ENCODE assay signal across 14 mouse cellular contexts in the genomic region with DNA sequence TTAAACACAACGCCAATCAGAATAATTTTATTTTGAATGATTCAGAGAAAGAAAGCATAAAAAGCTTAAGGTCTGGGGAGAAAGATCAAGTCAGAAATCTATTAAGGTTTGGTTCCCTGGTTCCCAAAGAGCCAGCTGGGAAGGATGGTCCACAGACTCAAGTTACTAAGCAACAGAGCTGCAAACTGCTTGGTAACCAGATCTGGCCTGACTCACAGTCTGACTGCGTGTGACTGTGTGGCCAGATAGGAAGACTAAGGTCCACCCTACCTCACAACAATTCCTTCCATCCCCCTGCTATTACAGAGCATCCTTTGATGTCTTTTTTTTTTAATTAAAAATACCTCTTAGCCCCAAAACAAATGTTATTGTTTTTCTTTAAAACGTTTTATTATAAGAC.
DNase-seq lines count a peak whose midpoint lies in the region; ATAC-seq lines count a peak whose summit lies in the region.
"Had no signal": no experiment of that assay in that cellular context is flagged by ENCODE, and none has a peak within 500 bp of the region (broad histone marks: within the 10 kb centered on the region; RNA-seq: fewer than 3 reads in every experiment).

No protein-coding gene starts in this region.

- no peak for ATAC-seq in forebrain, embryonic 14.5 days
- ATAC-seq in forebrain, embryonic 11.5 days (replicated peaks; ENCODE audit: low FRiP score), result no peak
- ATAC-seq: Patski had no signal

- no peak overlapping the region for H3K27ac ChIP-seq in forebrain, embryonic 14.5 days (ENCODE audit: low read depth, low read length)
- no peak overlapping the region for H3K27ac ChIP-seq in forebrain, embryonic 11.5 days (ENCODE audit: low read depth, low read length)
- H3K27ac ChIP-seq: heart, adult 2 months; liver, embryonic 13.5 days; macrophage had no signal

- WGBS in forebrain, embryonic 14.5 days, result 48% methylated on average over 3 of the region's 3 CpGs
- WGBS in forebrain, embryonic 11.5 days, result 51% methylated on average over 3 of the region's 3 CpGs

- DNase-seq in forebrain, embryonic 14.5 days (ENCODE audit: low spot score), result peak; percentile 43
- DNase-seq in forebrain, embryonic 11.5 days (ENCODE audit: low spot score), result no peak
- DNase-seq in layer of hippocampus, adult 18-20 months (ENCODE audit: low spot score in 2 of 2), result peak; percentile 34 to 59
- no peak for DNase-seq in layer of hippocampus, adult 9-10 months (ENCODE audit: low spot score)
- peak; percentile 58 for DNase-seq in NIH3T3 (ENCODE audit: low read depth)
- DNase-seq in layer of hippocampus, adult 9-11 months, result peak; percentile 35
- no peak for DNase-seq in urinary bladder, postnatal 10 days (ENCODE audit: low spot score)
- DNase-seq in adrenal gland, adult (ENCODE audit: inconsistent age in 2 of 2, low spot score in 1 of 2), result no peak
- DNase-seq: adrenal gland, adult 8-10 months; heart, adult 2 months; kidney, adult 8-10 months; liver, embryonic 13.5 days had no signal

- no peak overlapping the region for H3K4me3 ChIP-seq in forebrain, embryonic 14.5 days (ENCODE audit: low read depth, low read length)
- no peak overlapping the region for H3K4me3 ChIP-seq in forebrain, embryonic 11.5 days (ENCODE audit: low read depth, low read length)
- H3K4me3 ChIP-seq: heart, adult 2 months; liver, embryonic 13.5 days had no signal

- no peaks in the 10 kb centered on the region for H3K9me3 ChIP-seq in forebrain, embryonic 14.5 days (replicated peaks; ENCODE audit: control insufficient read depth, low read length)
- H3K9me3 ChIP-seq in forebrain, embryonic 11.5 days (ENCODE audit: control insufficient read depth, low read length), result no peaks in the 10 kb centered on the region
- H3K9me3 ChIP-seq: liver, embryonic 13.5 days had no signal

- H3K4me1 ChIP-seq in forebrain, embryonic 14.5 days (ENCODE audit: control insufficient read depth, insufficient read depth, low read length), result no peaks in the 10 kb centered on the region
- H3K4me1 ChIP-seq in forebrain, embryonic 11.5 days (replicated peaks; ENCODE audit: control insufficient read depth, insufficient read depth, low read length), result 0 out of 2 replicates have a peak, but pooled peaks cover 2% of the 10 kb centered on the region
- H3K4me1 ChIP-seq: liver, embryonic 13.5 days had no signal

- no peaks in the 10 kb centered on the region for H3K36me3 ChIP-seq in forebrain, embryonic 14.5 days (ENCODE audit: control insufficient read depth, insufficient read depth, low read length)
- no peaks in the 10 kb centered on the region for H3K36me3 ChIP-seq in forebrain, embryonic 11.5 days (ENCODE audit: control insufficient read depth, insufficient read depth, low read length)
- H3K36me3 ChIP-seq: liver, embryonic 13.5 days had no signal

- H3K4me2 ChIP-seq in forebrain, embryonic 14.5 days (ENCODE audit: low read length), result no peak overlapping the region
- no peak overlapping the region for H3K4me2 ChIP-seq in forebrain, embryonic 11.5 days (ENCODE audit: low read depth, low read length, severe bottlenecking)
- H3K4me2 ChIP-seq: liver, embryonic 13.5 days had no signal

- H3K27me3 ChIP-seq in forebrain, embryonic 14.5 days (replicated peaks; ENCODE audit: control insufficient read depth, insufficient read depth, low read length), result no peaks in the 10 kb centered on the region
- H3K27me3 ChIP-seq in forebrain, embryonic 11.5 days (ENCODE audit: control insufficient read depth, insufficient read depth, low read length), result no peaks in the 10 kb centered on the region
- H3K27me3 ChIP-seq: liver, embryonic 13.5 days; Patski had no signal

- H3K9ac ChIP-seq in forebrain, embryonic 14.5 days (ENCODE audit: low read length), result no peak overlapping the region
- no peak overlapping the region for H3K9ac ChIP-seq in forebrain, embryonic 11.5 days (ENCODE audit: low read length)
- H3K9ac ChIP-seq: liver, embryonic 13.5 days had no signal

Comparison
In these comparisons a context has a peak if more than half of its experiments do, and no peak if none do; other contexts are left out.
1. DNase-seq: peak in forebrain, embryonic 14.5 days (single experiment), layer of hippocampus, adult 18-20 months (2 of 2), NIH3T3 (single experiment) and layer of hippocampus, adult 9-11 months (single experiment); none in forebrain, embryonic 11.5 days (single experiment), layer of hippocampus, adult 9-10 months (single experiment), urinary bladder, postnatal 10 days (single experiment) and adrenal gland, adult (0 of 2).